Mouse (Mus musculus) myocyte (in vitro differentiated cells): Measurements from ENCODE around the gene Dnajc16.

Experiments
- MYOD1 ChIP-seq, 3 experiments: IDR thresholded peaks; one replicate each; pipeline ENCODE4 v1.6.1; 2011; ENCODE audit warnings: control low read depth in 2 of 3, low read depth in 2 of 3, mild to moderate bottlenecking in 2 of 3, moderate library complexity in 1 of 3; ENCODE audit not compliant: insufficient read length in 2 of 3, control insufficient read depth in 1 of 3
- POLR2A ChIP-seq: IDR thresholded peaks from one replicate; pipeline ENCODE4 v1.6.1; 2011; ENCODE audit warnings: low read depth, mild to moderate bottlenecking, control low read depth, moderate library complexity; ENCODE audit not compliant: insufficient read length
- TCF12 ChIP-seq: IDR thresholded peaks from one replicate; pipeline ENCODE4 v1.6.1; 2011; ENCODE audit warnings: mild to moderate bottlenecking, control low read depth; ENCODE audit not compliant: poor library complexity, insufficient read depth, severe bottlenecking

DNA sequence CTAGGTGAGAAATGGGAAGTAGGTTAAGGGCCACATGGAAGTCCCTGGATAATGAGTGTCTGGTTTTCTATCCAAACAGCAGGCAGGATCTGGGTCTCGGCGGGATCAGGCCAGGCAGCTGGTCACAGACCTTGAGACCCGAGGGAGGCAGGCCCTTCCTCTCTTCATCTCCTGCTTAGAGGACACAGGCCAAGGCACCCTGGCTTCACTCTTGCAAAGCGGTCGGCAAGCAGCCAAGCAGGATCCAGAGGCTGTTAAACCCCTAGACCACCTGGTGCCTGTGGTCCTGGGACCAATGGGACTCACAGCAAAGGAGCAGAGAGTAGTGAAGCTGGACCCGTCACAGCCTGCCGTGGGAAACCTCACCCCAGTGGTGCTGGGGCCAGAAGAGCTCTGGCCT, 5.6 kb upstream of the Dnajc16 start:
- no peak for TF ChIP-seq TCF12
- TF ChIP-seq POLR2A = no peak
- no peak for TF ChIP-seq MYOD1 (IDR thresholded peaks at IDR 0.05; ENCODE audit: control insufficient read depth in 1 of 3, insufficient read length in 2 of 3, low read depth in 2 of 3)
